Mouse (Mus musculus) thymus, postnatal 4 days (tissue): Measurements from ENCODE around the gene Zfp62.

Experiments
- DNase-seq: peaks from one replicate; pipeline ENCODE4 v3.0.0; 2021

The Zfp62 gene

DNA sequence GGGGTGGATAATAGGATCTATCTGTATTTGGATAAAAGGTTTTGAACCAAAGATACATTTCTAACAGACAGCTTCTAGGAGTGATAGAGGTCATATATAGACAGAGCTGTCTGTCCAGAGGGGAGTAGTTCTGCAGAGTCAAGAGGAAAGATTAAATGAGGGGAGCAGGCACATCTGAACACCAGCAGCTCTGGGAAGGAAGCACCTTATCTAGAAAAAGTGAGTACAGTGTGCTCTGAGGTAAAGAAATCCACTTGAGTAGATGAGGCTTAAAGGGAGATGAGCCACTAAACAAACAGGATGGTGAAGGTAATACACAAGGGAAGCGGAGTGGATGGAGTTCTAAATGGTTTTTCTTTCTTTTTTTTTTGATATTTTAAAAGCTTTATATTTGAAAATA is 4.4 kb downstream of the Zfp62 start:
- DNase-seq = no peak

DNA sequence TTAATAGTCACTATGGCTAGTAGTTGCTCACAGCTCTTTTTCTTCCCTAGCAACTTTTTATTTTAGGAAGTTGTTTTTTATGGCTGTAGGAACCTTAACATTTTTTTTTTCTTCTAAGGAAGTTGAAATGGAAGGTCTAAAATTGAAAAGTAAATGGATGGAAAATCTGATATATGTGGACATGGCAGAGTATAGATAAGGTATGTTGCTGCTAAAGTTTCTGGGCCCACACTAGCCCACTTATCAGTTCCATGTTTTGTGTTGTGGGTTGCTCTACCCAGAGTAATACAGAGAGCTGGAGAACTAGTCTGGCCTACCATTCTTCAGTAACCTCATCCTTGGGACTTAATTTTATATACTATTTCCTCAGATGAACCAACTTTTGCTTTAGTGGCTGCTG is 9.5 kb downstream of the Zfp62 start:
- no peak for DNase-seq

DNA sequence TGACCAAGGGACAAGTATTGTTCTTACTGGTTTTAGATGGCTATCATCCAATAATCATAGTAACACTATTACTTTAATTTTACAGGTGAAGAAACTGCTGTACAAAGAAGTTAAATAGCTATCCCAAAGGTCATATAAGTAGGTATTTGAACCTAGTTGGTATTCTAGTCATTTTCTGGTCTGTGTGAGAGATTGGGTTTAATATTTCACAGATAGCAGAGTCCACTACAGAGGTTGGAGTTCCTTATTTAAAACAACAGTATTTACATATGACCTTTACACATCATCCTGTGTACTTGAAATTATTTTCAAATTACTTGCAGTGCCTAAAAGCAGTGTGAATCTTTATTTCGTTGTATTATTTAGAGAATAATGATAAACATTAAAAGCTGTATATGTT is 10.4 kb downstream of the Zfp62 start:
- DNase-seq = no peak

DNA sequence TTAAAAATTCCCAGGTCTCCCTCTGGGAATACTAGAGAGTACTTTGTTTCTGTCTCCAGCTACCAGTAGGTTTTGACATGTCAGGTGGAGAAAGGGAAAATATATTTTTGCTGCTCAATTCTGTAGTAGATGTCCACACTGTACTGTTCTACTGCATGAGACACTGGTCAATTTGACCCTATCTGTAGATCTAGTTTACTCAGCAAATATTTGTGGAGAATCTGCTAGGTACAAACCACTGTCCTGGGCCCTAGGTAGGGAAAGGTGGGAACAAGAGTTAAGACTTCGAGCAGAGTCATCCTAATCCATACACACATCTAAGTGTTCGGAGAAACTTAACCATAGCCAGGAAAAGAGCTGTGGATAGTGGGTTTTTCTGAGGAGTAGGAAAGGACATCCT is 16.2 kb downstream of the Zfp62 start:
- no peak for DNase-seq

DNA sequence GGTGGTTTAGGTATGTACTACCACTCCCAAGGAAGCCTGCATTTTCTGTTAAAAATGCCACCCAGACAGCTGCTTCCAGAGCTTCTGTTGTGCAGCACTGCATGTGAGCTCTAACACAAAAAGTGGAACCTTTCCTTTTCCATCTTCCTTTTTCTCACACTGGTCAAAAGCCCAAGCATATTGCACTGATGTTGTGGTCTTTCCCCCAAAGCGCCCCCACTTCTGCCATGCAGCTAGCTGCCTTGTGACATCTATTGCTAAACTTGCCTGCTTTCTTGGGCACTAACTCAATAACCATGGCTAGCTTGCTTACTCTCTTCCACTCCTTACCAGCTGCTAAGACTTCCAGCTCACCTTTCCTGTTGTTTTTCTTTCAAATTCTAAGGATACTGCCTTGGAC is 21.4 kb downstream of the Zfp62 start:
- no peak for DNase-seq

DNA sequence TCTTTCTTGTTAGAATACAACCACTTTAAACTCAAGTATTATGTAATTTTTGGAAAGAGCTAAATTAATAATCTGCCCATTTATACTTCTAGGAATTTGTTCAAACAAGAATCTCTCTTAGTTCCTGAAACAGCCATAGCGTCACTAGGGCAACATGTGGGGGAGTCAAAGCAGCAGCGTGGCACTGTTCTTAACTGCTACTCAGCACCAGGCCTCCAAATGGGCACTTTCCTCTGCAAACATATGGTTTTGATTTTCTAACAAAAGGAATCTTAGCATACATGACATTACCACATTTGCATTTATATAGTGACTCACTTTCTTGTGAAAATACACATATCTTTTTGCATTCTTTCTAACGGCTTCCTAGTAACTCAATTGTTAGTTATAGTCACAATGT is 29.7 kb downstream of the Zfp62 start:
- no peak for DNase-seq

DNA sequence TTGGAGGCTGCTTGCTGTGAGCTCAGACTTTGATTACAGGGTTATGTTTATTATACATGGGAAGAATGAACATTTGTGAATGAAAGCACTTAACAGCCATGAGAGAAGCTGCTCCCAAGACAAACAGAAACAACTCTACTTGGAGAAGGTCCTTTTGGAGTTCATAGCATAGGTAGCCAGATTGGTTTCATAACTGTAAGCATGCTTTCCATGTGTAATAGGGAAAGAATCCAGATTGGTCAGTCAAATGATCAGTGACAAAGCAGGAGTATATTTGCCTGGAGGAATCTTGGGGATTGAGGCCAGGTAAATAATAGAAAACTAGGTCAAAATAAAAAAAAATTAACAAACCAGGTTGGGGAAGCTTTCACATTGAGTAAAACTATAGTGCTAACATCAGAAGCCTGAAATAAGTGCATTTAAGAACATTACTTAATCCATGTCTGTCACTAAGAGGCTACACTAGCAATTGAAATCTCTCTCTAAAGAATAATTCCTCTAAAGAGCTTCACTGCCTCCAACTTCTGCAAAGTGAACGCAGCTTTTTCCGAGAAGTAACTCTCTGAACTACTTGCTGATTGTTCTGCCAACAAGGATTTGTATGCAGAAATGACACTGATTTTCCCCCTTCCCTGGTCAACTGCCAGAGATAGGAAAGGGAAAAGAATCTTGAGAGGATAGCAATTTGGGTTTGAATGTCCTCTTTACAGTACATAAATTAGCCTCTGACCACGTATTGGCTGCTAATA is 32.5 kb downstream of the Zfp62 start:
- DNase-seq = no peak

DNA sequence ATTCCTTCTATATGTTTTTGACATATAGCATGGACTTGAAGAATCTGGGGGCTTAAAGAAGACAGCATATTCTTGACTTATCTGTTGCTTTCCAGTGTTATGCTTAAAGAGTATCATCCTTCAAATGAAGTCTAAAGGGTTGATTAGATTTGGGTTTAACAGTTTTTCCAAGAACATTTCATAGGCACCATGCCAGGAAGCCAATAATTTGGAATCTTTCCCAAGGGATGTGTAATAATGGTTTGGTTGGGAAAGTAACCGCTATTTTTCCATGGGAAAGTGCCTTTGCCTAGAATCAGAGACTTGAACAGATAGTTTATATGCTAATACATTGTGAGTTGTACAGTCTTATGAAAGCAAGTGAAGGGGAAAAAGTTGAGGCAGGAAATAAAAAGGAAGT is 33.8 kb downstream of the Zfp62 start:
- DNase-seq = no peak

DNA sequence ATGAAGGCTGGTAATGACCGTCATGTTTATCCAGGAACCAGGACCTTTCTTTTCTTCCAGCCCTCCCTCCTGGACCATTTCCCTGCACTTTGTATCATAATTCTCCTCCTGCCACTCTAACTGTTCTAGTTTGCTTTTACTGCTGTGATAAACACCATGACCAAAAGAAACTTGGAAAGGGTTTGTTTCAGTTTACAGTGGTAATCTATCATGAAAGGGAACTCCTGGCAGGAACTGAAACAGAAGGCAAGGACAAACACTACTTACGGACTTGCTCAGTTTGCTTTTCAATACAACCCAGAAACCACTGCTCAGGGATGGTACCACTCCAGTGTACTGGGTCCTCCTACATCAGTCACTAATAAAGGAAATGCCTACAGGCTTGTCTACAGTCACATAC is 34.4 kb downstream of the Zfp62 start:
- DNase-seq = no peak

DNA sequence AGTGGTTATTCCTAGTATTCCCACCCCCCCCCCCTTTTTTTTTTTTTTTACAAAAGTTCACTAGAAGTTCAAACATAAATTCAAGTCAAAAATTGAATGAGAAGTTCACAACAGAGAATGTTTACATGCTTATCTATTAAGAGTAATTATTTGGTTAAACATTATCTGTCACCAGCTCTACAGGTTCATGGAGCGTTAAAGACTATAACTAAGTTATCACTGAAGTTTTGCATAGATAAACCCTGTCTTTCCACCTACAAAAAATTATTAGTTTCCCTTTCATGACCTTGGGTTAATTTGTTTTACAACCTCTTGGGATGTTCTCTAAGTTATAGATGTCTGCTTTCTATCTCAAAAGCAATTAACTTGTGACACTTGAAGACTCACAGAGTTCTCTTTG is 37.2 kb downstream of the Zfp62 start:
- DNase-seq = no peak

DNA sequence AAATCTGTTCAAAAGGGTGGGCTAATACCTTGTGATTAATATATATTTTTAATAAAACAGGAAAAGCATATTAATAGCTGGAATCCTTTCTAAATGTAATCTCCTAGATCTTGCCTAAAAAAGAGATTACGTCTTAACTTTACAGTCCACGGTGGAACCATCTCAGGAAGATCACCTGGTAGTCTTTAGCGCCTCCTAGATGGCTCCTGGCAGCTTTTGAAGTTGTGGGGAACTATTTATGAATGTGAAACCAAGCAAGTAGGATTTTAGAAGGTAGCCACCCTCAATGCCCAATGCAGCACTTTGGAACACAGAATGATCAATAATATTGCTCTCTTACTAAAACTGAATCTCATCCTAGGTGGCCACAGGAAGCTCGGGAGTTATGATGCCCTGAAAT is 37.8 kb downstream of the Zfp62 start:
- DNase-seq = no peak

DNA sequence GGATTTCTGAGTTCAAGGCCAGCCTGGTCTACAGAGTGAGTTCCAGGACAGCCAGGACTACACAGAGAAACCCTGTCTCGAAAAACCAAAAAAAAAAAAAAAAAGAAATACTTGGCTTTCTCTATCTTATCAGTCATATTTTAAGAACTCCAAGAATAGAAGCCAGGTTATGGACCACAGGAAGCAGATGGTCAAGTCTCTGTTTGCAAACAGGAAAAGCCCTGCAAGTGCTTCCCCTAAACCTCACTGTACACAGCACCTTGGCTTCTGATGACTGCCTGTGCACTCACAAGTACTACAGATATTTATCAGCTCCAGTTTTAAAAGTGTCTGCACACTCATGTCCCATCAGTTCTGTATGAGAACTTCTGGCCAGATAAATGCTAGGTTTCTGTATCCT is 38.4 kb downstream of the Zfp62 start:
- DNase-seq = no peak

DNA sequence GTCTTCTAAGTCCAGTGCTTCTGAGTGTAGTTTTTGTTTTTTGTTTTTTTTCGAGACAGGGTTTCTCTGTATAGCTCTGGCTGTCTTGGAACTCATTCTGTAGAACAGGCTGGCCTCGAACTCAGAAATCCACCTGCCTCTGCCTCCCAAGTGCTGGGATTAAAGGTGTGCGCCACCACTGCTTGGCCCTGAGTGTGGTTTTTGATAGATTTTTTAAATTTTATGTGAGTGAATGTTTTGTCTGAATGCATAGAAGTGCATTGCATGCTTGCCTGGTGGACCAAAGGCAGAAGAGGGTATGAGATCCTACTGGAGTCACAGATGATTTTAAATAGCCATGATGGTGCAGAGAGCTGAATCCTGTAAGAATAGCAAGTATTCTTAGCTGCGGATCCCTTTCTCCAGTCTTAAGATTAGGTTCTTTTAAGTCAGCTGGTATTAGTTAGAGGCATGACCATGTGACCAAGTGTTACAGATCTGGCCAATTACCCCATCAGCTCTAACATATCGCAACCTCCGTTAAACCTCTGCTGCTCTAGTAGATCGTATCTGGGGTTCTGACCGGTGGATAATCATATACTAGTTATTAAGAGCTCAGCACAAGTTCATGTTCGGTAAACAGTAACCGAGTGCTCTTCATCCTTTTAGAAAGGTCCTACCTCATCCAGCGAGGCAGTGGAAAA is 40.0 kb downstream of the Zfp62 start:
- DNase-seq = no peak

DNA sequence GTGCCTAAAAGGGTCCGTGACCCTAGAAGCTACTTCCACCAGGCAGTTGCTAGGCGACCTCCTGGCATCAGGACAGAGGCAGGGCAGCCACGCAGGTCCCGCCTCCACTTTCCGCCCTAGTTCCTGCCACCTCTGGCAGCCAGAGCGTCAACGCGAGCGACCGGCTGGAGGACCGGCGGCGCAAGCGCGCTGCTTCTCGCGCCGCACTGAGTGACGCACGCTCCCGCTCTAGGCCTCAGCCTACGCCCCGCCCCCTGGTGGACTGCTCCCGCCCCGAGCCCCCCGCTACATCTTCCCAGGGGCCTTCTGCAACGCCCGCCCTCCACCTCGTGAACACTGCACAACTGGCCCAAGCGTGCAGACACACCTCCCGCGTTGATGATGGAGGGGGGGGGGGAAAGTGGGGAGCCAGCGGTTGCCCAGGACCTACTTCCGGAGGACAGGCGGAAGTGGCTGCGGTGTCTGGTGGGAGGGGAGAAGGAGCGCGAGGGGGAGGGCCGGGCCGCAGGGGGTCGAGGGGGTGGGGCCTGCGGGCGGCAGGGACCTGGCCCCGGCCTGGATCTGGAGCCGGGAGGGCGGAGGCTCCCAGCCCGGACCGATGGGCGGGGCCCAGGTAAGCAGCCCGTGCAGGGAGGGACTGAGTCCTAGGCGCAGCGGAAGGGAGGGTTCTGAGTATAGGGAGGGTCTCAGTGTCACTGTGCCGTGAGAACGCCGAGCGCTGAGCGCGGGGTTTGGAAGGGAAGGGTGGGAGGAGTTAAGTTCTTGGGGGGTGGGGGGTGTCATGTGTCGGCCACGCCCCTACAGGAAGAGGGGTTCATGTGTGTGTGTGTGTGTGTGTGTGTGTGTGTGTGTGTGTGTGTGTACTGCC is 40.9 kb downstream of the Zfp62 start, which contains the start of gene Mgat1:
TSS of gene Mgat1 (plus strand) at position 465 of the 868 bp plus-strand sequence.
- peak; percentile 97 for DNase-seq

DNA sequence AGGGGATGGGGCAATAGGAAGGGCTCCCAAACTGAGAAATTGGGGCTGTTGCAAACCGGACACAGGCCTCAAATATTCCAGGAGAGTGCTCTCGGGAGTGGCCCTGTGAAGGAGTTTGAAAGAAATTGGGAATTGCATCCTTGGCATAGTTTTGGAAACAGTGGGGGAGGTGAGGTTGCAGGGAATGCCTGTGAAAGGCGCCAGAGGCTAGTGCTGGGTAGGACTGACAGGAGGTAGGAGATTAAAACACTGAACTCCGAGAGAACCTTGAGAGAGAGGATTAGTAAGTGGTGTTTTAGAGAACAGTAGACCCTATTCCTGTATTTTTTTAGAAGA is 41.5 kb downstream of the Zfp62 start:
- DNase-seq = no peak

DNA sequence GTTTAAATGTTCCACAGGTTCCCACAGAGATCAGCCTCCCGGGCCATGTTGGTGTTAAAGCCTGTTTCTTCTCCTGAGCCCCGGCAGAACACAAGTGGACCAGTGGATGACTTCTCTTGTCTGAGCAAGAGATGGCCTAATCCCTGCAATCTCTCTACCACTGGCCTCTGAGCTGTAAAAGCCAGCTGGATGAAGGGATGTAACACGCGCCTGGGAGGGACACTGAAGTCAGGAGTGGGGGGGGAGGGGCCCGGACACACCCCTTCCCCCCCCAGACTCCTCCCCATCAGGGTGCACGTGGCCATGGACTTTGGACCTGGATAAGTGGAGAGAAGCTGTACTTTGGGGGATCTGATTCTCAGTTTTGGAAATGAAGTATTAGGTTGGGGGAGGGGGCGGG is 42.1 kb downstream of the Zfp62 start:
- DNase-seq = peak; percentile 58

DNA sequence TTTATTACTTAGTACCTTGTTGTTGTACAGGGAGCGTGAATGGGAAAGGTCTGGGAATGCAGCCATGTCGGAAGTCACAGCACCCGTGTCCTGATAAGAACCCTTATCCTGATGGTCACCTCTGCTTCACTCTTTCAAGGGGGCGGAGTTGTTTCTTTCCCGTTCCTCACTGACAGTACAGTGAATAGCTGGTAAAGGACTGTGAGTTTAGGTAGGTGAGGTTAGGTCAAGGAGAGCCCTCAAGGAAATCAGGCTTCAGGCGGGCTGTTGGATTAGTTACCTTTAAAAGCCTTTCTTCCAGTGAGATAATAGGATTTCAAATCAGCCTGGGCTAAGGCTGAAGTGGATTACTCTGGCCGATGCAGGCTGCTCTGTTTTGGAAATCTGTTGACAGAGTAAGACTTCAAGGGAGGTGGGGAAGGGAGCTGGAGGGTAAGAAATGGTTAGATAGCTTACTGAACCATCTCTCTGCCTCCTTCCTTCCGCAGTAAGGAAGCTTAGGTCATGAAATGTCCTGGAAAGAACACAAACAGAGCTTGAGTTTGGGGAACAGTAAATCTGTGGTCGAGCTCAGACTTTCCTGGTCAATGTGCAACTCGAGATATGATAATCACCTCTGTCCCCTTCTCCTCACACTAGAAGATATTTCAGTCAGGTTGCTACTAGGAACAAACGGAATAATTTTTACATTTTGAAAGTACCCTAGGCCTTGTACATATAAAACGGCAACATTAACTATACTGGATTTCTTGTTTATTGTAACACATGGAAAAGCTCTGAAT is 42.7 kb downstream of the Zfp62 start:
- no peak for DNase-seq

DNA sequence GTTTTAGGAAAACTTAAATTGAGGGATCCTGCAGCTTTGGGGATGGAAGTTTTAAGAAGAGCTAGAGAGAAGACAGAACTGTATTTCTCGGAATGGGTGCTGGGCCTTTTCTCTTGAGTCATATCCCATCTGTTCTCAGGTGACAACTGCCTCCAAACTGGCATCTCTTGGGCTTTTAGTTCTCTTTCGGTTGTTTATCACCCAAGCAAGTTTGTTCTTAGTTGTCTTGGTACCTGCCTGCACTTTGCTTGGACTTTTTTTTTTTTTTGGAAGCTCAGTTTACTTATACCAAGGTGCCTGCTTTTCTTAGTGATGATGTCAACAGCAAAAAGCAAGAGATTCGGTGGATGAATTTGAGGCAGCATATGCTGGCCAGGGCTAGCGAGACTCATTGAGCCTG is 43.4 kb downstream of the Zfp62 start:
- no peak for DNase-seq

DNA sequence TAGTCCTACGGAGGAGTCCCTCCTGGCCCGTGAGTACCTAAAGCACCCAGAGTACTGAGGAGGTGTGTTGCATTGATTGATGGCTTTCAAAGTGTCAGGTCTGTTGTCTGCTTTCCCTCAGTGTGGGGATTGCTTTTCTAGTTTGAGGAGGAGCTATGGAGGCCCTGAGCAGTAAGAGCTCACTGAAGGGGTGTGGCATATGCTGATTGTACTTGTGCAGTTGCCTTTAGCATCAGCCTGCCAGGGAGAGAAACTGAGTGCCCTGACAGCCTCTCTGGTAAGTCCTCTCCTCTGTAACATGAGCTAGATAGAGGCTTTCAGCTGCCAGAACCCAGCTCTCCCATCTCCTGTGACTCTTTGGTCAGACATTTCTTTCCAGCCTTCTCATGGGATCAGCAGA is 44.2 kb downstream of the Zfp62 start:
- peak; percentile 54 for DNase-seq

DNA sequence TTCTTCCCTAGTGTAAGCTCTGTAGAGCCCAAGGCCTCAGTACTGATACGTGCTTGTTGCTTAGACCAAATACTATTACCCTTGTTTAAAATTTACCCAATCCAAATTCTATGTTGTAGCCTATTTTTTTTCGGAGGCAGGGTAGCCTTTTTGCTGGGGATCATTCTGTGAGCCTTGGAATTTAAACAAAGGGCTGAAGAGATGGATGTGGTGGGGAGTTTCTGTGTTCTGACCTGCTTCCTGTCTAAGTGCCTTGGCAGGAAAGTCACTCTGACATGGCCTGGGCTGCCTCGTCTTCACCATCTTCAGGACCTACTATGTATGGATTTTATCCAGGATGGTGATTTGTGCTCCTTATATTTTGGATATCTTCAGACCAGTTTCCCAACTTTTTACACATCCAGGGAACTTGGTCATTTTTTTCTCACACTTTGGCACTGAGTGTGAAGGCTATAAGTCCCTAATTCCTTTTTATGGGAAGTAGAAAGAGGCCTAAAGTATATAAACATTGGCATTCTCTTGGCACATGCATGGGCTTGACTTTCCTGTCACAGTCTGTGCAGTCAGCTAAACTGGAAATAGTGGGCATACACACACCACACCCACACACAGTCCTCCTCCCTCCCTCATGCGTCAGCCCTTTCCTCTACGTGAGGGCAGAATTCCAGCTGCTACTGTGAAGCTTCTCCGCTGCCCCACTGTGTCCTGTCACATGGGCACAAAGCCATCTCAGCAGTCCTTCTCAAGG is 45.3 kb downstream of the Zfp62 start:
- DNase-seq = peak; percentile 45

DNA sequence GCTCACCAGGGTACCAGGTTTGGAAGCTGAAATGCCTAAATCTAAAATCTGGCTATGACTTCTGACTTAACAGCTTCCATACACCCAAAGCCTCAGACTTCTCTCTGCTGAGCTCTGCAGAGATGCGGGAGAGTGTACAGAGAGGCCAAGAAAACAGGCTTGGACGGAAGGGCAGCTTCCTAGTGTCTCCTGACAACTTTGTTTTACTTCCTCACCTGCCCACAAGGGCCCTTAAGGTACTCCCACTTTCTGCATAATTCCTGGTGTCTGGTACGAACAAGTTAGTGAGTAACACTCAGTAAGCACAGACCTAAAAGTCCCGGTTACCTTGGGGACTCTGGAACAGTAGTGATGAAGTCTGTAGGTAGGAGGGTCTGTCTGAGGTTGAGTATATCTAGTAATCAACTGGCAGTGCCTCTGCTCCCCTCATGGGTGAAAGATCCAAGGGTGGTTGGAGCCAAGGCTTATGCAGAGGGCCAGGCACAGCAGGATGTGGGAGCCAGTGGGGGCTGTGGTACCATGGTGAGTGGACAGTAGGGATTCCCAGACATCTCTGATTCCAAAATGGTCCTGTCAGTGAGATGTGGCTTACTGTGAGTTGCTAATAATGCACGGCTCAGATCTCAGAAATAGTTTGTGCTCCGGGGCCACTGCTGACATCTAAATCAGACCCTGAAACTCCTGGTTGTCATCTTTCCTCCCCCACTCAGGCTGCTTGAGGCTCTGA is 46.0 kb downstream of the Zfp62 start:
- DNase-seq = peak; percentile 28
